ENCODE assay signal across 18 mouse cellular contexts in the genomic region with DNA sequence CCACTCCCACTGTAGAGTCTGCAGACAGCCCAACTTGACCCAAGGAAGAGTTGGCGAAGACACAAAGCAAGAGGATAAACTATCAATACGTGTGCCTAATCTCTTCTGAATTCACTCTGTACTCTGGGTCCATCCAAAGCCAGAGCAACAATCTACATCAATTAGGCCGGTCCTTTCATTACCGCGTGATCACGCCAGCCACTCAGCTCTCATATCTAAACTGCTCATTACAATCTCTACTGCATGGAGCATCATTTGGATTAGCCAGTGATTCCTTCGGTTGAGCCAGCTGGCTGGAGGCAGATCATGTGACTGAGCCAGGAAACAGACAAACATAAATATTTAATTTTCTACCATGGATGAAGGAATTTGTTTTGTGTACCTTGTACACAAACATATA. TPM values are rescaled to one million over a fixed set of nuclear protein-coding genes. Genes with fewer than 3 reads are reported as not detected.
DNase-seq lines count a peak whose midpoint lies in the region; ATAC-seq and TF ChIP-seq lines count a peak whose summit lies in the region.
"Had no signal": no experiment of that assay in that cellular context is flagged by ENCODE, and none has a peak within 500 bp of the region (broad histone marks: within the 10 kb centered on the region; RNA-seq: fewer than 3 reads in every experiment).

No protein-coding gene starts in this region.

- no peak overlapping the region for H3K4me2 ChIP-seq in forebrain, embryonic 14.5 days (ENCODE audit: low read length)
- no peak overlapping the region for H3K4me2 ChIP-seq in forebrain, embryonic 11.5 days (ENCODE audit: low read depth, low read length, severe bottlenecking)
- H3K4me2 ChIP-seq in hindbrain, postnatal 0 days (ENCODE audit: low read depth, low read length) = no peak overlapping the region
- H3K4me2 ChIP-seq in hindbrain, embryonic 12.5 days (replicated peaks) = no peak overlapping the region
- no peak overlapping the region for H3K4me2 ChIP-seq in midbrain, embryonic 16.5 days (ENCODE audit: low read length)
- H3K4me2 ChIP-seq in midbrain, embryonic 14.5 days (ENCODE audit: low read length) = no peak overlapping the region
- no peak overlapping the region for H3K4me2 ChIP-seq in kidney, embryonic 15.5 days
- H3K4me2 ChIP-seq: embryonic facial prominence, embryonic 12.5 days; heart, embryonic 13.5 days had no signal

- H3K36me3 ChIP-seq in forebrain, embryonic 14.5 days (ENCODE audit: control insufficient read depth, insufficient read depth, low read length) = no peaks in the 10 kb centered on the region
- no peaks in the 10 kb centered on the region for H3K36me3 ChIP-seq in forebrain, embryonic 11.5 days (ENCODE audit: control insufficient read depth, insufficient read depth, low read length)
- H3K36me3 ChIP-seq in hindbrain, postnatal 0 days (ENCODE audit: insufficient read depth, low read length) = no peaks in the 10 kb centered on the region
- H3K36me3 ChIP-seq in hindbrain, embryonic 12.5 days = no peaks in the 10 kb centered on the region
- H3K36me3 ChIP-seq in midbrain, embryonic 16.5 days (ENCODE audit: control insufficient read depth, insufficient read depth, low read length) = no peaks in the 10 kb centered on the region
- H3K36me3 ChIP-seq in midbrain, embryonic 14.5 days (ENCODE audit: control insufficient read depth, insufficient read depth, low read length) = no peaks in the 10 kb centered on the region
- H3K36me3 ChIP-seq in kidney, embryonic 15.5 days = no peaks in the 10 kb centered on the region
- H3K36me3 ChIP-seq: embryonic facial prominence, embryonic 12.5 days; G1E; heart, embryonic 13.5 days had no signal

- no peak overlapping the region for H3K27ac ChIP-seq in forebrain, embryonic 14.5 days (ENCODE audit: low read depth, low read length)
- H3K27ac ChIP-seq in forebrain, embryonic 11.5 days (ENCODE audit: low read depth, low read length) = no peak overlapping the region
- H3K27ac ChIP-seq in hindbrain, postnatal 0 days = no peak overlapping the region
- no peak overlapping the region for H3K27ac ChIP-seq in hindbrain, embryonic 12.5 days
- H3K27ac ChIP-seq in midbrain, embryonic 16.5 days (ENCODE audit: low read length) = no peak overlapping the region
- no peak overlapping the region for H3K27ac ChIP-seq in midbrain, embryonic 14.5 days (replicated peaks; ENCODE audit: low read depth, low read length)
- H3K27ac ChIP-seq in kidney, embryonic 15.5 days = no peak overlapping the region
- H3K27ac ChIP-seq: embryonic facial prominence, embryonic 12.5 days; forebrain, embryonic 13.5 days; heart, embryonic 13.5 days had no signal

- DNase-seq in forebrain, embryonic 14.5 days (ENCODE audit: low spot score) = no peak
- no peak for DNase-seq in forebrain, embryonic 11.5 days (ENCODE audit: low spot score)
- no peak for DNase-seq in hindbrain, postnatal 0 days (ENCODE audit: low spot score)
- DNase-seq in midbrain, embryonic 14.5 days = no peak
- DNase-seq: adrenal gland, postnatal 10 days; B cell, adult 2 months; cerebellum, adult 9-10 months; gastrocnemius, postnatal 14 days; heart, postnatal 36 days had no signal

- 0 out of 2 replicates have a peak, but pooled peaks cover 4% of the 10 kb centered on the region for H3K4me1 ChIP-seq in forebrain, embryonic 14.5 days (ENCODE audit: control insufficient read depth, insufficient read depth, low read length)
- no peaks in the 10 kb centered on the region for H3K4me1 ChIP-seq in forebrain, embryonic 11.5 days (replicated peaks; ENCODE audit: control insufficient read depth, insufficient read depth, low read length)
- no peaks in the 10 kb centered on the region; the same call in 1 of the 2 replicates for H3K4me1 ChIP-seq in hindbrain, postnatal 0 days (ENCODE audit: insufficient read depth, low read length)
- H3K4me1 ChIP-seq in hindbrain, embryonic 12.5 days = no peaks in the 10 kb centered on the region
- no peaks in the 10 kb centered on the region for H3K4me1 ChIP-seq in midbrain, embryonic 16.5 days (ENCODE audit: control insufficient read depth, insufficient read depth, low read length)
- H3K4me1 ChIP-seq in midbrain, embryonic 14.5 days (ENCODE audit: control insufficient read depth, insufficient read depth, low read length) = peaks cover 7% of the 10 kb centered on the region; the same call in 1 of the 2 replicates
- H3K4me1 ChIP-seq in kidney, embryonic 15.5 days = no peaks in the 10 kb centered on the region
- H3K4me1 ChIP-seq: embryonic facial prominence, embryonic 12.5 days; heart, embryonic 13.5 days had no signal

- H3K4me3 ChIP-seq in forebrain, embryonic 14.5 days (ENCODE audit: low read depth, low read length) = no peak overlapping the region
- no peak overlapping the region for H3K4me3 ChIP-seq in forebrain, embryonic 11.5 days (ENCODE audit: low read depth, low read length)
- H3K4me3 ChIP-seq in hindbrain, postnatal 0 days (ENCODE audit: low read length) = no peak overlapping the region
- no peak overlapping the region for H3K4me3 ChIP-seq in hindbrain, embryonic 12.5 days
- H3K4me3 ChIP-seq in midbrain, embryonic 16.5 days (ENCODE audit: low read depth, low read length) = no peak overlapping the region
- no peak overlapping the region for H3K4me3 ChIP-seq in midbrain, embryonic 14.5 days (replicated peaks; ENCODE audit: low read depth, low read length)
- H3K4me3 ChIP-seq in kidney, embryonic 15.5 days (replicated peaks) = no peak overlapping the region
- H3K4me3 ChIP-seq: embryonic facial prominence, embryonic 12.5 days; forebrain, embryonic 13.5 days; heart, embryonic 13.5 days had no signal

- no peak for TF ChIP-seq CTCF in hindbrain, postnatal 0 days (IDR thresholded peaks at IDR 0.05; ENCODE audit: low read depth)

- no peaks in the 10 kb centered on the region for H3K27me3 ChIP-seq in forebrain, embryonic 14.5 days (replicated peaks; ENCODE audit: control insufficient read depth, insufficient read depth, low read length)
- H3K27me3 ChIP-seq in forebrain, embryonic 11.5 days (ENCODE audit: control insufficient read depth, insufficient read depth, low read length) = peaks cover 2% of the 10 kb centered on the region; the same call in 1 of the 2 replicates
- no peaks in the 10 kb centered on the region for H3K27me3 ChIP-seq in hindbrain, postnatal 0 days (ENCODE audit: insufficient read depth, low read length)
- H3K27me3 ChIP-seq in hindbrain, embryonic 12.5 days = no peaks in the 10 kb centered on the region
- H3K27me3 ChIP-seq in midbrain, embryonic 16.5 days (ENCODE audit: control insufficient read depth, insufficient read depth, low read depth, low read length) = peaks cover 5% of the 10 kb centered on the region; the same call in 1 of the 2 replicates
- H3K27me3 ChIP-seq in midbrain, embryonic 14.5 days (ENCODE audit: control insufficient read depth, insufficient read depth, low read length) = 0 out of 2 replicates have a peak, but pooled peaks cover 4% of the 10 kb centered on the region
- no peaks in the 10 kb centered on the region for H3K27me3 ChIP-seq in kidney, embryonic 15.5 days
- H3K27me3 ChIP-seq: embryonic facial prominence, embryonic 12.5 days; forebrain, embryonic 13.5 days; heart, embryonic 13.5 days had no signal

- 77% methylated on average over 7 of the region's 7 CpGs for WGBS in forebrain, embryonic 14.5 days
- 92% methylated on average over 7 of the region's 7 CpGs for WGBS in forebrain, embryonic 11.5 days
- 80% methylated on average over 7 of the region's 7 CpGs for WGBS in hindbrain, postnatal 0 days
- 91% methylated on average over 7 of the region's 7 CpGs for WGBS in hindbrain, embryonic 12.5 days
- 70% methylated on average over 7 of the region's 7 CpGs for WGBS in midbrain, embryonic 16.5 days
- WGBS in midbrain, embryonic 14.5 days = 79% methylated on average over 7 of the region's 7 CpGs
- WGBS in kidney, embryonic 15.5 days = 94% methylated on average over 7 of the region's 7 CpGs

- H3K9ac ChIP-seq in forebrain, embryonic 14.5 days (ENCODE audit: low read length) = no peak overlapping the region
- H3K9ac ChIP-seq in forebrain, embryonic 11.5 days (ENCODE audit: low read length) = no peak overlapping the region
- no peak overlapping the region for H3K9ac ChIP-seq in hindbrain, postnatal 0 days (replicated peaks; ENCODE audit: low read length)
- no peak overlapping the region for H3K9ac ChIP-seq in hindbrain, embryonic 12.5 days
- no peak overlapping the region for H3K9ac ChIP-seq in midbrain, embryonic 16.5 days (ENCODE audit: low read depth, low read length)
- no peak overlapping the region for H3K9ac ChIP-seq in midbrain, embryonic 14.5 days (replicated peaks; ENCODE audit: low read length)
- no peak overlapping the region for H3K9ac ChIP-seq in kidney, embryonic 15.5 days
- H3K9ac ChIP-seq: embryonic facial prominence, embryonic 12.5 days; forebrain, embryonic 13.5 days; heart, embryonic 13.5 days had no signal

- no peaks in the 10 kb centered on the region for H3K9me3 ChIP-seq in forebrain, embryonic 14.5 days (replicated peaks; ENCODE audit: control insufficient read depth, low read length)
- H3K9me3 ChIP-seq in forebrain, embryonic 11.5 days (ENCODE audit: control insufficient read depth, low read length) = no peaks in the 10 kb centered on the region
- no peaks in the 10 kb centered on the region for H3K9me3 ChIP-seq in hindbrain, postnatal 0 days (ENCODE audit: low read length)
- no peaks in the 10 kb centered on the region for H3K9me3 ChIP-seq in hindbrain, embryonic 12.5 days (replicated peaks)
- no peaks in the 10 kb centered on the region for H3K9me3 ChIP-seq in midbrain, embryonic 16.5 days (replicated peaks; ENCODE audit: control insufficient read depth, low read length, poor library complexity, severe bottlenecking)
- no peaks in the 10 kb centered on the region for H3K9me3 ChIP-seq in midbrain, embryonic 14.5 days (ENCODE audit: control insufficient read depth, low read length)
- no peaks in the 10 kb centered on the region for H3K9me3 ChIP-seq in kidney, embryonic 15.5 days (replicated peaks)
- H3K9me3 ChIP-seq: embryonic facial prominence, embryonic 12.5 days; forebrain, embryonic 13.5 days; heart, embryonic 13.5 days had no signal

- ATAC-seq in forebrain, embryonic 14.5 days = peak; percentile 48; the same call in 1 of the 2 replicates
- no peak for ATAC-seq in forebrain, embryonic 11.5 days (replicated peaks; ENCODE audit: low FRiP score)
- 0 out of 2 replicates have a peak, but pooled peaks have one; percentile 53 for ATAC-seq in hindbrain, postnatal 0 days
- ATAC-seq in hindbrain, embryonic 12.5 days (ENCODE audit: low FRiP score) = no peak
- ATAC-seq in midbrain, embryonic 16.5 days = peak; percentile 60
- no peak for ATAC-seq in midbrain, embryonic 14.5 days (ENCODE audit: low FRiP score, low TSS enrichment)
- ATAC-seq in kidney, embryonic 15.5 days (replicated peaks; ENCODE audit: low FRiP score) = no peak
- ATAC-seq: CD4-positive, CD25-positive, alpha-beta regulatory T cell, adult 4 months; hindbrain, embryonic 16.5 days had no signal

RNA-seq across cellular contexts. Expression of a gene that starts 17.8 kb away (rescaled TPM):
- 1.2 and 1.8 TPM in 2 replicates for polyA plus RNA-seq in forebrain, embryonic 14.5 days (2014; fragmentation: Nextera tagmentation; extraction: Ambion mirVana)
- polyA plus RNA-seq in forebrain, embryonic 11.5 days (2014; fragmentation: Nextera tagmentation; extraction: Ambion mirVana) = 3.4 and 3.8 TPM in 2 replicates
- 14.3 and 16.6 TPM in 2 replicates for total RNA-seq in hindbrain, postnatal 0 days (2014; rRNA removed)
- polyA plus RNA-seq in hindbrain, postnatal 0 days (2015; fragmentation: Nextera tagmentation; extraction: Ambion mirVana) = 7.9 and 8.8 TPM in 2 replicates
- polyA plus RNA-seq in hindbrain, embryonic 12.5 days (2016; fragmentation: Nextera tagmentation; extraction: Ambion mirVana) = 3.0 and 3.5 TPM in 2 replicates
- polyA plus RNA-seq in midbrain, embryonic 16.5 days (2015; fragmentation: Nextera tagmentation; extraction: Ambion mirVana) = 6.7 and 7.4 TPM in 2 replicates
- 3.5 and 4.6 TPM in 2 replicates for polyA plus RNA-seq in midbrain, embryonic 14.5 days (2014; fragmentation: Nextera tagmentation; extraction: Ambion mirVana)
- 0.88 and 0.95 TPM in 2 replicates for polyA plus RNA-seq in kidney, embryonic 15.5 days (2015; fragmentation: Nextera tagmentation; extraction: Ambion mirVana)
- polyA plus RNA-seq: G1E had no signal

Comparison
In these comparisons a context has a peak if more than half of its experiments do, and no peak if none do; other contexts are left out.
1. ATAC-seq: peak in forebrain, embryonic 14.5 days (single experiment), hindbrain, postnatal 0 days (single experiment) and midbrain, embryonic 16.5 days (single experiment); none in forebrain, embryonic 11.5 days (single experiment), hindbrain, embryonic 12.5 days (single experiment), midbrain, embryonic 14.5 days (single experiment) and kidney, embryonic 15.5 days (single experiment).